Mouse (Mus musculus) mouse trophoblast stem cell (cell line): Measurements from ENCODE around the gene Smok3c.
"Not testable (repeated sequence)": the region's sequence is repeated elsewhere in the genome, so short reads cannot be mapped to it uniquely, and the experiment has no call there.

Experiments used
- in situ Hi-C, 2 experiments: fragments of 300-500 bp; cut with MseI, MboI; formaldehyde crosslinking; loops; 2 replicates in 1 of 2; 3 replicates in 1 of 2; pipeline ENCODE4 v1.15.1; 2025

Smok3c gene

DNA sequence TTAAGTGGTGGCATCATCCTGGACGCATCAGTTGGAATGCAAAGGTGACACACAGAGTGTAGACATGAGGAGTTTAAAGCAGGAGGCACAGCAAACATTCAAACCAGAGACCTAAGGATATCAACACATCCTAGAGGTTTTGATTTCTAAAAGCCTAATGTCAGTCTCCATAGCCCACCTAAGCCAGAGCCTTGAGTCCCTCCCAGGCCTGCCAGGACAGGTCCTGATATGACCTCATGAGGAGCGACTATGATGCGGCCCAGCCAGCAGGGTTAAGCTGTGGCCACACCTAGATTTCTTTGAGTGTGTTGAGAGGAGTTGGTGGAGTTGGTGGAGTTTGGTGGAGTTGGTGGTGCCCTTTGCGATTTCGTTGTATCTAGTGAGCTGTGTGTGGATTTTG, at the start of gene Smok3c:
Gene Smok3c, plus strand, starts transcription at position 301 of the 400 bp plus-strand sequence.
- in situ Hi-C loops = not testable (repeated sequence)

DNA sequence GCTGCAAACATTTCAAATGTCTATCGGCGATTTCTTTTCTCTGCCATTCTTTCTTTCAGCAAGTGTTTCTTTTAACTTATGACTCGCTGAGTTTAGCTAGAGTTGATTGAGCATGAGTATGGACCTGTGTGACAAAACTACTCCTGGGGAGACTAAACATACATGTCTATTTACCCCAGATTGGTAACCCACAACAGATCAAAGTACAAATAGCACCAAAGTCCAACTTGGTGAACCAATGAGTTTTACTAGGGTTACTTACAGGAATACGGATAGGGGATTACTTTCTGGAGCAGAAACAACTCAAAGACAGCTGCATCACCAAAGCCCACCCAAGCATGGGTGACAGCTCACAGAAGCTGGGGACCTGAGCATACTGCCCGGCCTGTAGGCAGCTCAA, 43.6 kb upstream of the Smok3c start:
- in situ Hi-C loops = no loop called here

DNA sequence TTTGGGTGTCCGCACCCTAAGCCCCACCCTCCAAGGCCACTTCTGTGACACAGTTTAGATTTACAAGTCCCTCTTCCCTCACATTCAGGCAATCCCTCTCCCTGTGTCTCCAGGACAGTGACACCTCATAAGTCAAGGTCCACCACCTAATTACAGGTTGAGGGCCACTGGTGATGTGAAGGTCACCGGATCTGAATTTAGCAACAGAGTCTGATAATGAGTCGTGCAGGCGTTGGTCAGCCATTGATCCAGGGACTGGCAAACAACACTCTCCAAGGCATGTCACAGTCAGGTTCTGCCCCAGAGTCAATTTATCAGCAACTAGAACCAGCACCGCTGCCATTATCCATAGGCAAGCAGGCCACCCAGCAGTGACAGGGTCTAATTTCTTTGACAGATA, 40.6 kb upstream of the Smok3c start:
- in situ Hi-C loops = no loop called here

DNA sequence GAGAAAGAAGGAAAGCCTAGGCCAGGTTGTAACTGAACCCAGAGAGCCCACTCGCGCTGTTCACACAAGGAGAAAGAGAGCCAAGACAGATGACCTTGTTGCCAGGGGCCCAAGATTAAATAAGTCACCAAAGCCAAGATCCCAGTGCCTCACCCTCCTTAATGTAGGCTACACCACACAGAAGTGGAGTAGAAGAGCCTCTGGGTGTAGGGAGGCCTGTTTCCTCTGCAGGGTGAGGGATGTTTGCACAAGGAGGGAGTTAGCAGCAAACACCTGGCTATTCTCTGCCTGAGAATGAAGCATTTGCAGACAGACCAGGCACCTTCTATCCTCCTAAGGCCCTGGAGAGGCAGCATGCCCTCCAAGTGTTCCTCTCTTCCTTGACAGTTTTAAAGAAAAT, 36.5 kb upstream of the Smok3c start:
- in situ Hi-C loops = no loop called here

DNA sequence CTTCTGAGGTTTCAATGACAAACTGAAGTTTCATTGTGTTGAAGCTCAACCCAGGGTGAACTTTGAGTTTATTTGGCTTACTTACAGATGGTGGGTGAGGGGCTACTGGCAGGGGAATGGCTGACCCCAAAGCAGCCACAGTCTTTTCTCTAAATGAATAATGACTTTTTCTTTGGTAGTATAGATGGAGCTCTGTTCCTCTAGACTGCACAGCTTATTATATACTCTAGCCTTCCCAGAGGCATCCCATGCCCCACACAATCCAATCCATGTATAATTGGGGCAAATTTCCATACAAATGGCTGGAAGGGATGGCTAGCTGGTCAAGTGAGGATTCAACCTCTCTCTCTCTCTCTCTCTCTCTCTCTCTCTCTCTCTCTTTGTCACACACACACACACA, 36.0 kb upstream of the Smok3c start:
- in situ Hi-C loops = no loop called here

DNA sequence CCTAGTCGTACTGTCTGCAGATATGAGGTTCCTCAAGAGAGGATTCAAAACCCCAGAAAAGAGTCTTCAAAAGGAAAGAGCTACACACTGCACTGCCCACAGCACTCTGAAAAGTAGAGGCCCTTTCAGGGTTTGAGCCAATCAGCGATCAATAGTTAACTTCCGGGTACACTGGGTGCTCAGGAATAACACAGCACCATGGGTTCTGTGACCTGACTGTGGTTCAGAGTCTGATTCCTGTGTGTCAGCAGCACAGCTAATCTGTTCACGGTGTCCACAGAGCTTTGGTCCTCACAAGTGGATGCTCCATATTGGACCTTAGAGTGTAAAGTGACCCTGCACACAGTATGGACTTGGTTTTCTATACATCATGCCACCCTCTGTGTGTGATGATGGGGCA, 33.4 kb upstream of the Smok3c start:
- in situ Hi-C loops = not testable (repeated sequence)

DNA sequence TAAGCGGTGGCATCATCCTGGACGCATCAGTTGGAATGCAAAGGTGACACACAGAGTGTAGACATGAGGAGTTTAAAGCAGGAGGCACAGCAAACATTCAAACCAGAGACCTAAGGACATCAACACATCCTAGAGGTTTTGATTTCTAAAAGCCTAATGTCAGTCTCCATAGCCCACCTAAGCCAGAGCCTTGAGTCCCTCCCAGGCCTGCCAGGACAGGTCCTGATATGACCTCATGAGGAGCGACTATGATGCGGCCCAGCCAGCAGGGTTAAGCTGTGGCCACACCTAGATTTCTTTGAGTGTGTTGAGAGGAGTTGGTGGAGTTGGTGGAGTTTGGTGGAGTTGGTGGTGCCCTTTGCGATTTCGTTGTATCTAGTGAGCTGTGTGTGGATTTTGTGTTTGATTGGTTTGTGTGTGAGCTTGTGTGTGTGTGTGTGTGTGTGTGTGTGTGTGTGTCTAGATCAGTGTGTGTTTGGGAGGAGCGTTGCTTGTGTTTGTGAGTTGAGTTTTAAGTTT, 32.0 kb upstream of the Smok3c start, which contains the start of the genes Smok3a and Smok3b:
Gene Smok3a, plus strand, starts transcription at position 301 of the 519 bp plus-strand sequence.
Gene Smok3b, plus strand, starts transcription at position 469 of the 519 bp plus-strand sequence.
- in situ Hi-C loops = not testable (repeated sequence)

DNA sequence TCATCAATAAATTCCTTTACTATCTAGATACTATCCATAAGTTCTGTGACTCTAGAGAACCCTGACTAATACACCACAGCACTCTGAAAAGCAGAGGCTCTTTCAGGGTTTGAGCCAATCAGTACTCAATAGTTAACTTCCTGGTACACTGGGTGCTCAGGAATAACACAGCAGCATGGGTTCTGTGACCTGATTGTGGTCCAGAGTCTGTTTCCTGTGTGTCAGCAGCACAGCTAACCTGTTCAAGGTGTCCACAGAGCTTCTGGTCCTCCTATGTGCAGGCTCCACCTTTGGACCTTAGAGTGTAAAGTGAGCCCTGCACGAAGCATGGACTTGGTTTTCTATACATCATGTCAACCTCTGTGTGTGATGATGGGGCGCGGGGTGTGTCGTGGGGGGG, 20.8 kb downstream of the Smok3c start:
- in situ Hi-C loops = no loop called here

DNA sequence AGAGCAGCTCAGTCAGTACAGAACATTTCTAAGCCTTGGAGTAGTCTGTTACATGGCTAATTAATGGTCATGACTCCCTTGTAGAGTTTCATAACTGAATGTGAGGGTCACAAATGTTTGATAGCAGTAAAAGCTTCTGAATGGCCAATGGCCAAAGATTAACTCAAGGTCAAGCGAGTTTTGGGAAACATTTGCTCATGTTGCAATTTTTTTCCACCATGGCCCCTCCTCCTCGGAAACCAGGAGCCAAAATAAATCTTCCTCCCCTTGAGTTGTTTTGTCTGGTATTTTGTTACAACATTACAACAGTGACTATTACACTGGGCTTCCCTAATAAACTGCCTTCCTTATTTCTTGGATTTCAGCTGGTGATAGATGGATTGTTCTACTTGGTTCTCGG, 22.7 kb downstream of the Smok3c start:
- in situ Hi-C loops = no loop called here

DNA sequence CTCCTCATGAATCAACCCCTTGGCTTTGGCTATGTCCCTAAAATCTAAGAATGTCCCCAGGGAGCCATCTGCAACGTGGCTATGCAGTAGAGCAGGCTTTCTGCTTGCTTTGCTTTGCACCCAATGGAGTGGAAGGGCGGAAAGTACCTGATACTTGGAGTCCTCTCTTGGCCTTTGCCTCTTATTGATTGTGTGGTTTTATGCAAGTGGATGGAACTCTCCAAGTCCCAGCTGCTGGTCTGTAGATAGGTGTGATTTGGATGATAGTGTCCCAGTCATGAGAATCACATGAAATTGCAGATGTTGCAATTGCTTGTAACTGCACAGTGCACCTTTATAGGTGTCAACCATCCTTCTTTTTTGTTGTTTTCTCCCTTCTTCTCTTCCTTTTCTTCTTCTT, 23.2 kb downstream of the Smok3c start:
- in situ Hi-C loops = no loop called here

DNA sequence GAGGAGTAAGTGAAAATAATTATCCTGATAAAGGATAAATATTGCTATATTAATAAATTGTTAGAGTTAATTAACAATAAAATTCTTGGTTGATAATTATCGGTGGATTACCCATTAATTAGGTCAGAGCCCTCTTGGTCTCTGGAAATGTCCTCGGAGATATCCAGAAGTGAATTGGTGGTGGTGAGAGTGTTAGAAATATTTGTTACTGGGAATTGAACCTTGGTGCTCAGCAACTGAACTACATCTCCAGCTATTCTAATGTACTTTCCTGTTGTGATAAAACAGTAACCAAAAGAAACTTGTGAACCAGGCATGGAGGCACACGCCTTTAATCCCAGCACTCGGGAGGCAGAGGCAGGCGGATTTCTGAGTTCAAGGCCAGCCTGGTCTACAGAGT, 27.5 kb downstream of the Smok3c start:
- in situ Hi-C loops = no loop called here

DNA sequence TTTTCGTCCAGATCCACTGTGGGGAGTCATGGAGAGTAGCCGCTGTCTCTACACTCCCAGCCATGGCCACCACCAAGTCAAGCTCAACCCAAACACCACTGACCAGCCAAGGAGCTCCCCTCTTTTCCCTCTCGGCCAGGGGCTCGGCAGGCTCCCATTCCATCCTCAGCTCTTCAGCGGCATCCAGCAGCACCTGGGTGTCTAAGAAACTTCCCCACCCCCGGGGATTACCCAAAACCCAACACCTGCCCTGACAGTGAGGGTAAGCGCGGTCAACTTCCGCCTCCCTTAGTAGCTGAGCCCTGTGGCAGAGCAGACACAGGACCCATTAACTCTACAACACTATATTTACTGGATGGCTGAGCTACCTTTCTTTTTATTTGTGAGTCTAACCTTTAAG, 28.5 kb downstream of the Smok3c start:
- in situ Hi-C loops = no loop called here

DNA sequence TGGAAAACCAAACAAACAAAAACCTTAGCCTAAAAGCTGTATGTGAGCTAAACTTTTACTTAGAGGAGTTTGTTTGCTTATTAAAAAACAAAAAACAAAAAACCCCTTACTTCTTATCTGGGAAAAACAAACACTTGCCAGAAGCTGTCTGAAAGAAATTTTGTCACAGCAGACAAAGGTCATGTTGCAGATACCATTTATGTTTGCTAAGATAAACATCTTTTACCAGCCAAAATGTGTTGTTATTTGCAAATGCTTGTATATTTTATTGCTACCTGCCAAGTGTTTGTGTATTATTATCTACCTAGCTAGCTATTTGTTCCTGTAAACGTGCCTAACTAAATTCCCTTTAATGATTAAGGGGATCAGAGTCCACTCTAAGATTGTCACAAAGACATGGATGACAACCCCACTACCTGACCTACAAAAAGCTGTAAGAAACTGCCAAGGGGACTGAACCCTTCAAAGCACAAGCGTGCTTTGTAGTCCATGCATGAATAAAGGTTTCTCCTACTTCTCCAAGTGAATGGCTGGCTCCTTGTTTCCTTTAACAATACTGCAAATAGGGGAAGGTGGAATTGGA, 30.4 kb downstream of the Smok3c start:
- in situ Hi-C loops = no loop called here

DNA sequence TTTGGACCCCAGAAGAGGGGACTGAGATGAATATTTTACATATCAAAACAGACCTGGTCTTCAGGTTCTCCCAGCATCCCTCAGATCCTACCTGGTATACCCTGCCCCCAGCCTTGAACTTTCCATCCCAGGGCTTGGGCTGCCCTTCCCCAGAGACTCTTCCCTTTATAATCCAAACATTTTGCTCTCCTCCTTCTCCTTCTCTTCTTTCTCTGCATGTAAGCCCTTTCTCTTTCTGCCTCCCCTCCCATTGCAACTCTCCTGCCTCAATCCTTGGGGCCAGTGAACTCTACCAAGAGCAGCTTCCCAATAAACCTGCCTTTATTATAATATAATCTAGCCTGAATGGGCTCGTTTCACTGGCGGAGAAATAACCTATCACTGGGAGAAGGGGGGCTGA, 30.9 kb downstream of the Smok3c start:
- in situ Hi-C loops = no loop called here

DNA sequence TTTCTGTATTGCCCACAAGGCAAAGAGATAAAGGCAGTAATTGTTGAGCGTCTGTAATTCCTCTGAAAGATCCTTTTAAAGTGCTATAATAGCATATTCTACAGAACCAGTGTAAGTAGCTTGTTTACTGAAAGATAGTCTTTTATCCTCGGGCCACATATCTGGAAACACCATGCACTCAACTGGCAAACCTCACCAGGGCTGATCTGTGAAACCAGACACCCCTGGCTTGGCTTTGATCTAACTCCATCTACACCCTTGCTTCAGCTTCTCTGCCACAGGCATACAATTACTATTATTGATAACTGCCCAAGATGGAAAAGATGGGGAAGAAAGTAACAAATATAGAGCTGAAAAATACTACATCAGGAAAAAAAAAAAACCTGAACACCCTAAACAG, 31.5 kb downstream of the Smok3c start:
- in situ Hi-C loops = no loop called here

DNA sequence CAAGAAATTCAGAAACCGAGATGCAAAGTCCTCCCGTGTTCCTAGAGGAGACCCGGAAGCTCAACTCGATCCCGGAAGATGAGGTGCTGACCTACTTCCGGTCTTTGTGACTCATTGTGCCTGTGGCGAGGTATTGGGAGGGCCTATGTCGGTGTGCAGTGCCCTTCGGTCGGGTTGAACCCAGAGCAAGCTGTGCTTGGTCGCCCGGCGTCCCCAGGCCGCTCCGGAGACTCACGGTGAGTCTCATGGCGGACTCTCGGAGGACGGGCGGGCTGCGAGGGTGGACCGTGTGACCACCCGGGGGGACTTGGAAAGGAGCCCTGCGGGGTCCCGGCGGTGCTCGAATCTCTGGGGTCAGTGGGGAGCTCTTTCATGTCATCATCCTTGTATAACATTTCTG, 32.0 kb downstream of the Smok3c start, which contains the start of gene Zkscan1:
Gene Zkscan1, plus strand, starts transcription at position 89 of the 400 bp plus-strand sequence.
- in situ Hi-C loops = no loop called here

DNA sequence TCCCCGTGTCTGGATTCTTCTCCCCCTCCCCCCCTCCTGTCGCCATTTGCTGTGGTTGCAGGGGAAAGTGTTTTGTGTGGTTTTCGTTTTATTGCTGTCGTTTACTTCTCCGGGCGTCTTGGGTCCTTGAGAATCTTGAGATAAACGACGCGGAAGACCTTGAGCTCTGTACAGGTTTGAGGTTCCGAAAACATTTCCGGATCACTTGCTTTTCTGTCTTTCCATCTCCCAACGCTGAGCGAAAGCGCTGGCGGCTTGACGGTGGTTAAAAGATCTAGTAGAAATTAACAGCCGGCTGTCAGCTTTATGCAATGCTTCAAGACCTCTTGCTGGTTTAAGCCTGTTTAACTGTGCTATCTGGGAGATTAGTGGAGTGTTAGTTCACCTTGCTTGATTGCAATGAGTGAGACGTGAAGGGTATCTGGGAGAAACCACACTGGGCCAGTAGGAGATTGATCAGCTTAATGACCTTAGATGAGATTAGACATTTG, 32.5 kb downstream of the Smok3c start:
- in situ Hi-C loops = no loop called here

DNA sequence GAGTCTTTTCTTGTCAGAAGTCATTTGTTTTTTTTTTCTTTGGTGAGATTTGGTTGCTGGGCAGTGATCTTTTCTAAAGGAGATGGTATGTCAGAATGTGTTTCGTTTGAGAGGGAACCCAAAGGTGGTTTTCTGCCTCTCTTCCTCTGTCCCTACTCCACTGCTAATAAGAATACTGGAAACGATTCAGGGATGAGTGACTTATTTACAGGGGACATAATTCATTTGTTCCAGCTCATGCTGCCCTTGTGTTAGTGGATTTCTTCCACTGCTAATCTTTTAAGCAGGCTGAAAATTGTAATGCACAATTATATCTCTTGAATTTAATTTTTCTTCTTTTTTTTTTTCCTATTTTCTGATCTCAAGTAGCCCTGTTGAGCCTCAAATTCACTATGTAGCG, 33.8 kb downstream of the Smok3c start:
- in situ Hi-C loops = no loop called here

DNA sequence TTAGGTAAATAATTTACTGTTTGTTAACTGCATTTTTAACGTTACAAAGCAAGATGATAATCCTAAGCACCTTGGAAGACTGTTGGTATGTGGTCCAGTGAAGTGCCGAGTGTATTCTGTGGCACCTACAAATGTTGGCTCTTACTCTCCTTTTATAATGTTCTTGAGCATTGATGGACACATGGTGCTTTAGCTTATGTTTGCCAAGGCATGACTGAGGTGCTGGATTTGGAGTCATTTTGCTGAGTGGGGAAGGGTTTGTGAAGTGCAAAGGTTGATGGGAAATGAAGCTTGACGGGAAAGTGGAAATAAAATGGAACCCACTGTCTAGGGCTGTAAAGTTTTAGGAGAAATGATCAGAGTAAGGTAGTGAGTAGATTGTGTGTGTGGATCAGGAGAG, 35.4 kb downstream of the Smok3c start:
- in situ Hi-C loops = no loop called here

DNA sequence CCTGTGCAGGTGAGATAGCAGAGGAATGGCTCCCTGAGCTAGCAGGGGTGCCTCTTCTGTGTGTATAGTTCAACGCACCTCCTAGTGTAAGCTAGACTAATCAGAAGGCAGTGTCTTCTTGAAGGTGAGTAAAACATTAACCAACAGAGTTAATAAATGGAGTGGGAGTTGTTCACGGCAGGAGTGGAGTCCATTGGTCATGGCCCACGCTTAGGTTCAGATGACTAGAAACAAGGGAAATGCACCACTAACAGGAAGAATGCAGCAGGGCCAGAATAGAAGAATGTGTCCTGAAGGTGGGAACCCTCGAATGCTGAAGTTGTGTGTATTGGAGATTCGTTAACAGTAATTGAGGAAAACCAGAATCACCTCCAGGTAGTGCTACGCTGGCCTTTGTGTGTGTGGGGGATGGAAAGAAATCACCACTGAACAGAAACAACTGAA, 36.1 kb downstream of the Smok3c start:
- in situ Hi-C loops = no loop called here

DNA sequence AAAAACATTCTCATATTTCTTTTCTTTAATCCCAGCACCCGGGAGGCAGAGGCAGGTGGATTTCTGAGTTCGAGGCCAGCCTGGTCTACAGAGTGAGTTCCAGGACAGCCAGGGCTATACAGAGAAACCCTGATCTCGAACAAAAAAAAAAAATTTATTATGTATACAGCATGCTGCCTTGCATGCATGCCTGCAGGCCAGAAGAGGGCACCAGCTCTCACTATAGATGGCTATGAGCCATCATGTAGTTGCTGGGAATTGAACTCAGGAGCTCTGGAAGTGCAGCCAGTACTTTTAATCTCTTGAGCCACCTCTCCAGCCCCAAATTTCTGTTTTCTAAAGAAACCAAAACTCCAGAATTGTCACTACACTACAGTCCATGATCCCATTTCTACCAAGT, 37.3 kb downstream of the Smok3c start:
- in situ Hi-C loops = no loop called here

DNA sequence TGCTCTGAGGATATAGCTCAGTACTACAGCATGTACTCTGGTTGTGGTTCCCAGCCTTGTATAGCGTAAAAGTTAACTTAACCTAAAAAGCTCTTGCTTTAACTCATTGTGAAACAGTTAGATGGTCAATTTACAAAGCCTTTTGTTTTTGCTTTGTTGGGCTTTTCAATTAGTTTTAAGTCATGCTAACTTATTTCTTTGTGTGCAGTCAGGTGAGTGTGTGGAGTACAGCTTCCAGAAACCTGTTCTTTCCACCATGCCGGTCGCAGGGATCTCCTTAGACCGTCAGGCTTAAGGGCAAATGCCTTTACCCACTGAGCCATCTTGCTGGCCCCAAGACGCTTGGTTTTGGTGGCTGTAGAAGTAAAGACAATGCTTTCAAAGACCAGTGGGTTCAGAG, 37.7 kb downstream of the Smok3c start:
- in situ Hi-C loops = no loop called here

DNA sequence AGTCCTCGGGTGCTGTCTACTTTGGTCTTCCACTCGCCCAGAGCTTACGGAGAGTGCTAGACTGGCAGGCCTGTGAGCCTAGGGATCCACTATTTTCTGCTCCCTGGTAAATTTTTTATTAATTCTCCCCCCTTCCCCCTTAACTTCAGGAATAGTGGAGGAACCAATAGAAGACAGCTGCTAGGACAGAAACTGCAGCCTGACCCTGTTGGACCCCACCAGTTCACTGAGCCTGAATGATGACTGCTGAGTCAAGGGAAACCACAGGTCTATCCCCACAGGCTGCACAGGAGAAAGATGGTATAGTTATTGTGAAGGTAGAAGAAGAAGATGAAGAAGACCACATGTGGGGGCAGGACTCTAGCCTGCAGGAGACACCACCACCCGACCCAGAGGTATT, 39.8 kb downstream of the Smok3c start:
- in situ Hi-C loops = no loop called here

DNA sequence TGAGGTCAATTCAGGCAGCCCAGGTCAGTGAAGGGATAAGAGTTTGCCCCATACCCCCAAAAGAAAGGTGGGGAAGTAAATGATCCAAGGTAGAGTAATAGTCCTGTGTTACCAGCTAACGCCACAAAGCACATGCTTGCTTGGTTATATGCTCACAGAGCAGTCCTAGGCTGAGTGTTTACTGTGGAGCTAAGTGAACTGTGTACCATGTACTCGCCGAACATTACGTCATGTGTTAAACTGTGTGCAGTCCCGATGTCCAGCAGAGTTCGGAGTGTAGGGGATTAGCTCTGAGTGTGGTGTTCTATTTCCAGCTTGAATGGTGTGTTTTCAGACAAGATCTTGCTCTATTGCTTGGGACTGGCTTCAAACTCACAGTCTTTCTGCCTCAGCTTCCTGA, 41.5 kb downstream of the Smok3c start:
- in situ Hi-C loops = no loop called here
